Mouse (Mus musculus): ENCODE measurements around the gene Cyth4. TPM values are rescaled to one million over a fixed set of nuclear protein-coding genes. Genes with fewer than 3 reads are reported as not detected.

Cyth4 gene
- 100 to 1,000 TPM; 175 to 342 TPM for polyA plus RNA-seq (2017; shearing (Covaris generic))

GRCm38 (mm10) chr15:78596914-78597313, at the start of gene Cyth4:
Gene Cyth4, plus strand, starts transcription at chr15:78597047.

GRCm38 (mm10) chr15:78572658-78573397, 24.0 kb upstream of the Cyth4 start, which contains the start of gene Rac2:
Gene Rac2, minus strand, starts transcription at chr15:78572783.

Other genes with a start within 250 kb of the Cyth4 start
- gene Tex33, start 201.1 kb upstream of the Cyth4 start, polyA plus RNA-seq (2017; shearing (Covaris generic)), result not detected
- 1 to 10 TPM in 1 of 2 experiments, under 1 TPM in 1; 0.81 to 1.5 TPM for gene Tst, start 191.1 kb upstream of the Cyth4 start, polyA plus RNA-seq (2017; shearing (Covaris generic))
- 10 to 100 TPM; 11.4 to 12.2 TPM for gene Mpst, start 190.6 kb upstream of the Cyth4 start, polyA plus RNA-seq (2017; shearing (Covaris generic))
- 10 to 100 TPM; 22.1 to 45.0 TPM for gene Kctd17, start 168.5 kb upstream of the Cyth4 start, polyA plus RNA-seq (2017; shearing (Covaris generic))
- gene Tmprss6, start 128.4 kb upstream of the Cyth4 start, polyA plus RNA-seq (2017; shearing (Covaris generic)), result under 1 TPM in 1 of 2 experiments, not detected in 1; 0.24 TPM
- 1,000 to 10,000 TPM in 1 of 2 experiments, 100 to 1,000 TPM in 1; 748 to 1,240 TPM for gene Il2rb, start 101.8 kb upstream of the Cyth4 start, polyA plus RNA-seq (2017; shearing (Covaris generic))
- 10 to 100 TPM in 1 of 2 experiments, 1 to 10 TPM in 1; 1.6 to 20.3 TPM for gene C1qtnf6, start 65.6 kb upstream of the Cyth4 start, polyA plus RNA-seq (2017; shearing (Covaris generic))
- under 1 TPM; 0.38 to 0.58 TPM for gene Sstr3, start 52.4 kb upstream of the Cyth4 start, polyA plus RNA-seq (2017; shearing (Covaris generic))
- 1,000 to 10,000 TPM; 2,743 to 3,239 TPM for gene Rac2, start 24.3 kb upstream of the Cyth4 start, polyA plus RNA-seq (2017; shearing (Covaris generic))
- gene Elfn2, start 121.7 kb downstream of the Cyth4 start, polyA plus RNA-seq (2017; shearing (Covaris generic)), result under 1 TPM in 1 of 2 experiments, not detected in 1; 0.02 TPM
- 100 to 1,000 TPM in 1 of 2 experiments, 10 to 100 TPM in 1; 74.5 to 116 TPM for gene Mfng, start 176.4 kb downstream of the Cyth4 start, polyA plus RNA-seq (2017; shearing (Covaris generic))
- under 1 TPM in 1 of 2 experiments, not detected in 1; 0.19 TPM for gene Card10, start 206.0 kb downstream of the Cyth4 start, polyA plus RNA-seq (2017; shearing (Covaris generic))
- under 1 TPM; 0.14 to 0.18 TPM for gene Cdc42ep1, start 245.6 kb downstream of the Cyth4 start, polyA plus RNA-seq (2017; shearing (Covaris generic))

Measured in activated CD4-positive, CD25-positive, alpha-beta regulatory T cell (primary cell).